Mouse (Mus musculus) CH12.LX (cell line): ENCODE data around the gene Hpcal1.

Experiments
- MEF2A ChIP-seq: IDR thresholded peaks from 2 replicates; pipeline ENCODE4 v1.6.1; 2014; ENCODE audit warnings: low read depth, mild to moderate bottlenecking, inconsistent platforms, low read length, improper control_type of control experiment, borderline replicate concordance
- NELFE ChIP-seq: IDR thresholded peaks from 2 replicates; pipeline ENCODE4 v1.6.1; 2011; ENCODE audit warnings: low read depth, low read length, improper control_type of control experiment
- NRF1 ChIP-seq: IDR thresholded peaks from 2 replicates; pipeline ENCODE4 v1.6.1; 2014; ENCODE audit warnings: low read depth, mild to moderate bottlenecking, inconsistent platforms, low read length, improper control_type of control experiment, moderate library complexity
- POLR2A ChIP-seq: IDR thresholded peaks from 2 replicates; pipeline ENCODE4 v1.6.1; 2011; ENCODE audit warnings: low read depth, mild to moderate bottlenecking, improper control_type of control experiment, low read length

- TF ChIP-seq MEF2A (no peak), NELFE (no peak), POLR2A (no peak), NRF1 (no peak)
Measured at GRCm38 (mm10) chr12:17688913-17689312, 1.7 kb upstream of the Hpcal1 start.
